Mouse (Mus musculus): ENCODE data around the gene Aoc1.

Gene Aoc1

DNA sequence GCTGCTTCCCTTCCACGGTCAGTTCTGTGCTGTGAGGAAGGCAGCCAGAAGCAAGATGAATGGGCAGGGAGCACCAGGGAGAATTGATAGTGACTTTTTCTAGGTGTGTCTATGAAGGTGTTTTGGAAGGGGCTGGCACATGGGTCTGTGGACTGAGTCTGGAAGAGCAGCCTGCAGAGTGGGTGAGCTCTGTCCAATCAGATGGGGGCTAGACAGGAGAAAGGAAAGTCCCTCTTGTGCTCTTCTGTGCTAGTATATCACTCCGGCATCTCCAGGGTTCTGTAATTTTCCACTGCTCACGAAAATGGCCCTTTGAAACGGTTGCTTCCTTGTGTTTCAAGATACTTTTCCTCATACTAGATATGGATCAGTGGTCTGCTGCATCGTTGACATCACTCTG, at the start of gene Aoc1:
Gene Aoc1 (plus strand): TSS at position 301 of the 400 bp plus-strand sequence.
- no peak for DNase-seq (ENCODE audit: low spot score)

DNA sequence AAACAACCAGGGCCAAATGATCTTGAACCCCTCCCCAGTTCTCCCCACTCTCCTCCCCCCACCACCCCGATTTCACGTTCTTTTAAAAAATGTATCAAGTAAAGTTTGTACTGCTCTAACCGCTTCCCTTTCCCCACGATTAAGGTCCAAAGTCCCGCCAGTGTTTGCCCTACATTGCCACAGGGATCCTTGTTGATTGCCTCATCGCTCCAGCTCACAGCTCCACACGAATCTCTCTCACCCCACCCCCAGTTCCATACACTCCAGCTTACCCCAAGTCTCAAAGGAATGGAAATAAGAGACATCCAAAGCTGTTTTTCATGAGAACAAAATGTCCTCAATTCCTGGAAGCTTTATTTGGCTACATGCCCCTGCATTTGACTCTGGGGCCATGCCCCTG, 47.7 kb upstream of the Aoc1 start:
- DNase-seq (ENCODE audit: low spot score): no peak

DNA sequence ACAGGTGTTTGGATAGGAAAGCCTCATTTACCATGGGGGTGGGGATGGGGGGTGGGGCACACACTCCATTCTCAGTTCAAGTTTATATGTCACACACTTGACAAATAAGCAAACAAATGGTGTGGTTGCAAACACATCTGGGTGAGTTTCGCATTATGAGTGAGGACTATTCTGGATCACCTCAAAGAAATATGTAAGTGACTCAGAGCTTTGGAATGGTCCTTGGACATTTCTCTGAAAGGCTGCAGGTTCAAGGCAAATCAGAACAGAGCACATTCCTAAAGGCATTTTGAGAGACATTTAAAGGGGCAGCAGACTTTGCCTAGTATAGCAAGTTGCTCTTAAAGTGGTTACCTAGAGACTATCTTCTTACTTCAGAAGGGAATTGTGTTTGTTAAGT, 43.7 kb upstream of the Aoc1 start:
- no peak for DNase-seq (ENCODE audit: low spot score)

DNA sequence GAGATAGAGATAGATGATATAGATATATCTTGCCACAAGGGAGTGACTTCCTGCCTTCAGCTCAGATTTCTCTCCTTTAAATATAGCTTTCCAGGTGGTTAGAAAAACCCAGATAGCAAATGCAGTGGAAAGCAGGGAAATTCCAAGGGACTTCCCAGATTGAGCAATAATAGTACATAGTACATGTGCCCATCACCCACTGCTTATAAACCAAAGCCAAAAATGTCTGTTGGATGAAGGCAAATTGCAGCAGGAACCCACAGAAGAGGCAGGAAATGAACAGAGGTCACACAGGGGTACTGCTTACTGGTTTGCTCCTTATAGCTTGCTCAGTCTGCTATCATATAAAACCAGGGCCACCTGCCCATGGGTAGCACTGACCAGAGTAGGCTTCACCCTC, 43.0 kb upstream of the Aoc1 start:
- DNase-seq (ENCODE audit: low spot score): no peak

DNA sequence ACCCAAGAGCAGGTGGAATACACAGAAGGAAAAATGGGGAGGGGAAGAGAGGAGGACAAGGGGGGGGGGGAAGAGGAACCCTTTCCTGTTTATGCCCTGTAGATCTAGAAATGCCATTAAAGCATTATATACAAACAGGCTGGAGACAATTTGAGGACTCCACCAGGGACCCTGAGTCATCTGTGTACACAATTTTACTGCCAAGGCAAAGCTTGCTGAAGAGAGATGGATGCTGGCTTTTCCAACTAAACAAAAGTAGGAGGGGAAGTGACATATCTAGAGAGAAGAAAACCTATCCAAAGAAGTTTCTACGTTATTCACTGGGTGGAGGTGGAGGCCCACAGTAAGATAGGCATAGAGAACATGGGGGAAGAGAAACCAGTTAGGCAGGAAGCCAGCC, 42.5 kb upstream of the Aoc1 start:
- no peak for DNase-seq (ENCODE audit: low spot score)

DNA sequence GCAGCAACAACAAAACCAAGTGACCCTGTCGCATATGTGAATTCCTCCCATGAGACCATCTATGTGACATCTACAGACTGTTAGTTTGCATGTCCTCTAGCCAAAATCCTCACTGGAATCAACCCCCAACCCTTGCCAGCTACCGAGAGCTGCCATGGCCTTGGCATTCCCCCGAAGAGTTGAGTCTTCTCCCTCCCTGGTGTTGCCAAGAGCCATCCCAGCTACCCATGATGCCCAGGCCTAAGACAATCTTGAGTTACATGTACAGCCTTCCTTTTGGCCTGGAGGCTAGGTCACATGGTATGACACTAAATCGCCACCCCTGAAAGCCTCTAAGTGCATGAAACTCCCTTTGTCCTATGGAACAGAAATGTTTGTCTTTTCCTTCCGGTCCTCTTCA, 41.6 kb upstream of the Aoc1 start:
- no peak for DNase-seq (ENCODE audit: low spot score)

- DNase-seq (ENCODE audit: low spot score): no peak
Observed at GRCm38 (mm10) chr6:48832426-48832825, 40.3 kb upstream of the Aoc1 start.

DNA sequence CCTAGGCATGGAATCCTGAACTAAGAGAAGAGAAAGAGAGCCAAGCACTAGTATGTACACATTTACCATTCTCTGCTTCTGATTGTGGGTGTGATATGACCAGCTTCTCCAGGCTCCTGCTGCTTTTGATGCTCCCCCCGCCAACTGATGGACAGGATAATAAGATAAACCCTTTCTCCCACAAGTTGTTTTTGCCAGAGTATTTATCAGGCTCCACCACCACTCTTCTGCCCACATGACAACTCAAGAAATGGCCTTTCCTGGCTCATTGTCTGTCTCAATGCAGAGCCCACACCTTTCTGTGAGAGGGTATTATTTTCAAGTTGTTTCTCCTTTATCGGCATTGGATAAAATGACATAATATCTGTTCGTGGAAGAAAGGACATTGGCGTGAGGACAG, 39.2 kb upstream of the Aoc1 start:
- DNase-seq (ENCODE audit: low spot score): no peak

- DNase-seq (ENCODE audit: low spot score): no peak
Observed at GRCm38 (mm10) chr6:48835241-48835640, 37.5 kb upstream of the Aoc1 start.

DNA sequence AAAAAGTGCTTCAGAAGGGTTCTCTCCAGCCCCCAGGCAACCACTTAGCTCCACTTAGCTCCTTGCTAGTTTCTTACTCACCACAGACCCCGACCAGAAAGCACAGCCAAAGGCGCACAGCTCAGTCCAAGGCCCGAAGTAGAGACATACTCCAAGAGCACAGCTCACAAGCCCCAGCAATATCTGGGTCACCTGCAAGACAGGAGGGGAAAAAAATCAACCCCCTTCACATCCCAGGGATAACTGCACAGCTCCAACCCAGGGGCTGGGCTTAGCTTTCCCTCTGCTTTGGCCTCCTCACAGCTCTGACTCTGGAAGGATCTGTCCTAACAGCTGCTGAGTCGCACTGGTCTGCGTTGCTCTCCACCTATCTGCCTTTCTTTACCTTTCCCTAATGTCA, 36.5 kb upstream of the Aoc1 start:
- no peak for DNase-seq (ENCODE audit: low spot score)

DNA sequence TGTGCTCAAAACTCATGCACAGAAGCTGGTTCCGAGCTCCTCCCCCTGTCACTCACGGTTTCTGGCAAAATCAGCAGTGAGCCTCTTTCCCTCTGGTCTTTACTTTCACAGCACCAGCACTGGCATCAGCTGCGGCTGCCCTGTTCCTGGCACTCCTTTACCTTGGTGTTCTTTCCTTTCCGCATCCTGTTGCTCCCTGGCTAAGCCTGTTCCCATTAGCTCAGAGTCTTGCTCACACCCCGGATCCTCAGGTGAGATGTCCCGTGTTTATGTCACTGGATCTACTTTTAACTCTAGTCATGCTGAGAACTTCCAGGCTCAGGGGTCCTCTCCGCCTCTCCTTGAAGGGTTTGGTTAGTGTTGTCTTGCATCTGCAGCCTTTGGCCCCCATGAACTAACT, 35.2 kb upstream of the Aoc1 start:
- DNase-seq (ENCODE audit: low spot score): no peak

DNA sequence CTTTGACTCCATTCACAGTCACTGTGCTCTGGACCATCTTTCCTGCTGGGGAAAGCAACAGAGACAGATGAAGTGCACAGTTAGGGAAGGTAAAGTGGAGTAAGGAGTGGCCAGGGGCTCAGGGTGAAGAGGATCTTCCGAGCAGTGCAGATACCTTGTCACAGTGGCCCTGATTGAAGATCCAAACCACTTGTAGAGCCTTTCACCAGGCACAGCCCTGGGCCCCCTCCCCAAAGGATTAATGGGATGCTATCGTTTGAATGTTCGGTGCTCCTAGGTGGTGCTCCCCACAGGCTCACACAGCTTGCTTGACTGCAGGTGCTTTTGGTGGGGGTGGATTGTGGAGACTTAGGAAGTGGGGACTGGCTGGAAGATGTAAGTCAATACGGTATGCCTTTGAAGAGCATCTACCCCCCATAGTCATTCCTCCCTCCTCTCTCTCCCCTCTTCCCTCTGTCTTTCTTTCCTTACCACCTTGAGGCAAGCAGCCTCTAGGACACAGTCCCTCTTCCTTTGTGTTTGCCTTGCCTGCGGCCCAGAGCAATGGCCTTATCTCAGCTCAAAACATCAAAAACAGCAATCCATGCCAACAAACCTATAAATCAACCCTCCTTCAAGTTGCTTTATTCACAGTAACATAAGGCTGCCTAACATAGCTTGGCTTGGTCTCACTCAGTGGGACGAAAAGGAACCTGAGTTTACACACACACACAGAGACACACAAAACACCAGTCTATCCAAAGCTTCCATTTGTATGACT, 34.2 kb upstream of the Aoc1 start:
- DNase-seq (ENCODE audit: low spot score): no peak

GRCm38 (mm10) chr6:48840371-48840969, 32.2 kb upstream of the Aoc1 start, which contains the start of gene Tmem176a:
TSS of gene Tmem176a (plus strand) at chr6:48840919.
- DNase-seq (ENCODE audit: low spot score): no peak

- peak; percentile 89 for DNase-seq (ENCODE audit: low spot score)
Observed at GRCm38 (mm10) chr6:48840973-48841625, 31.6 kb upstream of the Aoc1 start, which contains the start of gene Tmem176b. TSS of gene Tmem176b (minus strand) at chr6:48841496.

DNA sequence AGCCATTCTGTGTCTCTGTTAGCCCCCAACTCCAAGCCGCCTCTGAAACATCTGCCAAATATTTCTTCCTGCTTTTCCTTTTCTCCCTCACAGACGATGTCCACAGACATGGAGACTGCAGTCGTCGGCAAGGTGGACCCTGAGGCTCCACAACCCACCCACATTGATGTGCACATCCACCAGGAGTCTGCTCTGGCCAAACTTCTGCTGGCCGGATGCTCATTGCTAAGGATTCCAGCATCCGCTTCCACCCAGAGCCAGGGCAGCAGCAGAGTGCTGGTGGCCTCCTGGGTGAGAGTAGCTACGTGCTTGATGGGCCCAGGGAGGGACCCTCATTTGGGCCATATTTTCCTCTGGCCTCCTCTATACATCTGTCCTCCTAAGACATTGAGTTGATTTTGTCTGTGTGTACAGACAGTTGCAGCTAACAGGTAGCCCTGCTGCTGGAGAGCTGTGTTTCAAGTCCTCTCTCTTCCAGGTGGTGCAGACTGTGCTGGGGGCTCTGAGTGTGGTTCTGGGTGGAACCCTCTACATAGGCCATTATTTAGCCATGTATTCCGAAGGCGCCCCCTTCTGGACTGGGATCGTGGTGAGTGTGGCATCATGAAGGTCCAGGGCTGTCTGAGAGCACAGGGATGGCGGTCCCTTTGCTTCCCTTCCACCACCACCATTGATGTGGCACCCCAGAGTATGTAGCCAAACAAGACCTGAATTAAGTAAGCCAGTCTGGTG, 30.4 kb upstream of the Aoc1 start:
- peak; percentile 33 for DNase-seq (ENCODE audit: low spot score)

DNA sequence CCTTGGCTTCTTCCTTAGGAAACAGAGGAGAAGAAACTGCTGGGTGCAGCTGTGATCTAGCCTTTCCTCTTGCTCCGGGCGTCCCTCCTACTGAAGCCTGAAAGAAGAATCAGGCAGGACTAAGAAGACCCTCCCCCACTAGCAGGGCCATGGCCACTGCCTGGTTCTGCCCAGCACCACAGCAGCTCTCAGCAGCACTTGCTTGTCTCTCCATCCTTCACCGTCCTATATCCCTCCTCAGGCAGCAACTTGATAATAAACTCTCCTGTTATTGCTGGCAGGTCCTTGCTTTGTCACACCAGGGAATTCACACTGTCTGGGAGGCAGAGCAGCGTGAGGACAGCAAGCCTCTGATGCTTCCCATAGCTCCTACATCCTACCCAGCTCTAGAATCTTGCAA, 27.6 kb upstream of the Aoc1 start:
- no peak for DNase-seq (ENCODE audit: low spot score)

DNA sequence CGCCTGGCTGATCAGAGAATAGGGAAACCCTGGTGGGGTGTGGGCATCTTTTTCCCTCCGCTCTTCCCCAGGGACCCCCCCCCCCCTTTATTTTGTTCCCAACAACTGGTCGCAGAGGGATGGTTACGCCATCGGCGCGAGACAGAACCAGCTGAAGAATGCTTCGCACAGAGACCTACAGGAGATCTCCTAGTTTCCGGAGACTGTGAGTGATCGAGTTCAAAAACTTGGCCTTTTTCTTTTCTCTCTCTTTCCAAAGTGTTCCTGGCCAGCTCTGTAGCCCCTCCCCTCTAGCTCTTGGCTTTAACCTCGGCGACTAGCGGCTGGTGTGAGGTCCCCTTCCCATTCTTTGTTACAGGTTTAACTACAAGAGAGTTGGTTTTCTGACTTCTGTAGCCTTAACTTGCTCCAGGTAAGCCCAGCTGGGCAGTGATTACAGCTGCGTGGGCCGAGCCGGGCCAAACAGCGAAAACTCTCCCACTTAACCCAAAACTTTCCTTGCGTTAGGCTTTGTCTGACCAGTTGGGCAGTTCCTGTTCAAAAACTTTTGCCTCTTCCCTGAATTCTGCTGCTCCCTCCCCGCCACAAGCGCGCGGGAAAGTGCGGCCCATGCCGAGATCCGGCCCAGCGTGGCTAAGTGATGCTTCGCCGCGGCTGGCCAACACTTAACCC, 20.7 kb upstream of the Aoc1 start:
- DNase-seq (ENCODE audit: low spot score): no peak

DNA sequence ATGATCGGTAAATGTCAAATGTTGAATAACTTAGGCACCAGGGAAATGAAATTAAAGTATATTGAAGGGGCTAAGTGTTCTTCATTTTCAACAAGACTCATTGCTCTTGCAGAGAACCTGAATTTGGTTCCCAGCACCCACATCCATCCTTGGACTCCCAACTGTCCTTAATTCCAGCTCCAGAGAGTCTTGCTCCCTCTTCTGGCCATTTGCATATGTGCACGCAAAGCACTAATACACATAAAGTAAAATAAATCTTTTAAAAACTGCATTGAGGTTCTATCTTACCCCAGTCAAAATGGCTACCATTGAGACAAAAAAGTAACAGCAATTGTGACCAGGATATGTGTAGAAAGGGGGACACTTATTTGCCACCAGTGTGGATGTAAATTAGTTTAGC, 18.5 kb upstream of the Aoc1 start:
- DNase-seq (ENCODE audit: low spot score): no peak

- DNase-seq (ENCODE audit: low spot score): no peak
Observed at GRCm38 (mm10) chr6:48857613-48858302, 14.9 kb upstream of the Aoc1 start.

DNA sequence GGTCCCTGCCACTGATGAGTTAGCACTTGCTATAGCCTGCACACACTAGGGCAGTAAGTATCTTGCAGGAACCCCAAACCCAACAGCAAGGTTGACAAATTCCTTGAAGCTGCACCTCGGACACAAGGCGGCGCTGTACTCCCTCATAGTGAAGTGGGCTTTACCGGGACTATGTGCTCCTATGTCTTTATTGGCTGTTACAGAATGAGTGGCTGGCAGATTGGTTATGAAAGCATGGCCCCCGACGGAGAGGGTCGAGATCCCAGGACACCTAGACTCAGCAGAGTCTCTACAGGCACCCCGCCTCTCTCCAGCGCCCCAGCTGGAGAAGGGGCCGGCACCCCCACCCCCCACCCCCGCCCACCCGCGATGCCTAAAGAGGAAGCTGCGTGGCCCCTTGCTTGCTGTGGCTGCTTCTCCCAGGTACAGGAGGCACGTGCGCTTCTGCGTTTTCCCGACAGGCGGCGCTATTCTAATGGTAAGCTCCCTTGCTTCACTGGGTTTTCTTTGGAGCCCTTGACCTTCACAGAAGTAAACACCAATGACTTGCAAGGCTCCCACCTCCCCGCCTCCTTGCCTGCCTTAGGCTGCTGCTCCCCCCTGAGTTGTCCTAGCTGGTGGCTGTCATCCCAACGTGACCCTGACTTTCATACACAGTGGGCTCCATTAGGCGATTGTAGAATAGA, 12.4 kb upstream of the Aoc1 start:
- DNase-seq (ENCODE audit: low spot score): peak; percentile 59

DNA sequence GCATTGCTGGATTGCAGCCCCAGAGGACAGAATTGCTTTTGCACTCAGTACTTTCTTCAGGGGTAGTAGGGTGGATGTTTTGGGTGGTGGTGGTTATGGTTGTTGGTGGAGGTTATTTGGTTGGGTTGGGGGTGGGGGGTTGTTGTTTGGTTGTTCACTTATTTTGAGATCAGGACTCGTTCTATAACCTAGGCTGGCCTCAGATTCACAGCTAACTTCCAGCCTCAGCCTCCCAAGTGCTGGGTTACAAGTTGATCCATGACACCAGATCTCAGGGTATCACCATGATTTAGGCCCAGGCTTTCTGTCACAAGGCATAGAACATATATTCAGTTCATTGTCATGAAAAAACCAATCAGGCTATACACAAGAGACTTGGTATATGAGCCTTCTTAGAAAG, 11.8 kb upstream of the Aoc1 start:
- no peak for DNase-seq (ENCODE audit: low spot score)
